Mouse (Mus musculus) lung, embryonic 16.5 days (tissue): ENCODE data around the gene Slpi. TPM values are rescaled to one million over a fixed set of nuclear protein-coding genes. Genes with fewer than 3 reads are reported as not detected.

Experiments used
- ATAC-seq: fragments of 200-750 bp; cut with Nextera tagmentation; 2 replicates; pipeline ENCODE4 v1.8.0; 2017; ENCODE audit warnings: low read depth, mild to moderate bottlenecking, moderate library complexity
- H3K27ac ChIP-seq: fragments of 300-500 bp; sonication (generic); 2 replicates; pipeline ENCODE4 v1.5.1; 2014; ENCODE audit warnings: mild to moderate bottlenecking, control low read depth, low read length
- H3K27me3 ChIP-seq: fragments of 300-500 bp; sonication (generic); 2 replicates; pipeline ENCODE4 v1.6.1; 2014; ENCODE audit warnings: low read depth, low read length, mixed read lengths; ENCODE audit not compliant: control insufficient read depth, insufficient read depth
- H3K36me3 ChIP-seq: fragments of 300-500 bp; sonication (generic); 2 replicates; pipeline ENCODE4 v1.6.1; 2014; ENCODE audit warnings: low read length; ENCODE audit not compliant: control insufficient read depth, insufficient read depth
- H3K4me1 ChIP-seq: fragments of 300-500 bp; sonication (generic); replicated peaks from 2 replicates; pipeline ENCODE4 v1.6.1; 2014; ENCODE audit warnings: low read length, mixed read lengths; ENCODE audit not compliant: control insufficient read depth, insufficient read depth
- H3K4me2 ChIP-seq: fragments of 300-500 bp; sonication (generic); 2 replicates; pipeline ENCODE4 v1.6.1; 2014; ENCODE audit warnings: low read depth, low read length, control low read depth
- H3K4me3 ChIP-seq: fragments of 300-500 bp; sonication (generic); 2 replicates; pipeline ENCODE4 v1.5.1; 2014; ENCODE audit warnings: mild to moderate bottlenecking, low read length, control low read depth
- H3K9ac ChIP-seq: fragments of 300-500 bp; sonication (generic); 2 replicates; pipeline ENCODE4 v1.6.1; 2014; ENCODE audit warnings: low read length, control low read depth
- H3K9me3 ChIP-seq: fragments of 300-500 bp; sonication (generic); 2 replicates; pipeline ENCODE4 v1.6.1; 2016; ENCODE audit warnings: low read length; ENCODE audit not compliant: control insufficient read depth
- WGBS: fragments of 180-500 bp; shearing (Covaris S2); extraction: QIAGEN DNeasy Blood & Tissue Kit; methylation state at CpG from one replicate; pipeline ENCODE4 v1.1.7; 2014; 5-methylcytosine and 5-hydroxymethylcytosine counted together
- polyA plus RNA-seq: library from polyadenylated mRNA; unstranded; fragments of >200 nt; fragmentation: Nextera tagmentation; extraction: Ambion mirVana; gene quantifications from 2 replicates; pipeline ENCODE4 v1.2.1, GENCODE M21; 2015

Gene Slpi
- polyA plus RNA-seq, 1 experiment from 2014 or later: 1.8 TPM

GRCm38 (mm10) chr2:164389499-164389898, 604 bp upstream of the Slpi start:
- peak overlapping the region; percentile 56 for H3K4me3 ChIP-seq
- H3K27me3 ChIP-seq: no peaks in the 10 kb centered on the region
- ATAC-seq: peak; percentile 47
- whole genome bisulfite sequencing: under 1% methylated on average over 30 of the region's 30 CpGs
- no peaks in the 10 kb centered on the region for H3K9me3 ChIP-seq
- peak overlapping the region; percentile 91 for H3K4me2 ChIP-seq
- no peaks in the 10 kb centered on the region for H3K36me3 ChIP-seq
- H3K9ac ChIP-seq: peak overlapping the region; percentile 69
- peaks cover 22% of the 10 kb centered on the region for H3K4me1 ChIP-seq
- H3K27ac ChIP-seq: peak overlapping the region; percentile 51

GRCm38 (mm10) chr2:164386953-164387352, 1.9 kb downstream of the Slpi start:
- peak overlapping the region; percentile 35; the same call in 1 of the 2 replicates for H3K4me2 ChIP-seq
- H3K27ac ChIP-seq: no peak overlapping the region
- H3K27me3 ChIP-seq: no peaks in the 10 kb centered on the region
- WGBS: 19% methylated on average over 8 of the region's 8 CpGs
- no peak overlapping the region for H3K9ac ChIP-seq
- no peak for ATAC-seq
- H3K4me1 ChIP-seq: peaks cover 24% of the 10 kb centered on the region
- no peak overlapping the region for H3K4me3 ChIP-seq
- no peaks in the 10 kb centered on the region for H3K36me3 ChIP-seq
- peaks cover under 1% of the 10 kb centered on the region; the same call in 1 of the 2 replicates for H3K9me3 ChIP-seq

- peaks cover 24% of the 10 kb centered on the region for H3K4me1 ChIP-seq
- peak; percentile 76 for ATAC-seq
- WGBS: 5% methylated on average over 18 of the region's 18 CpGs
- H3K4me2 ChIP-seq: peak overlapping the region; percentile 35
- no peaks in the 10 kb centered on the region for H3K36me3 ChIP-seq
- H3K27ac ChIP-seq: no peak overlapping the region
- H3K27me3 ChIP-seq: no peaks in the 10 kb centered on the region
- H3K9ac ChIP-seq: no peak overlapping the region
- no peak overlapping the region for H3K4me3 ChIP-seq
- peaks cover 3% of the 10 kb centered on the region; the same call in 1 of the 2 replicates for H3K9me3 ChIP-seq
Observed at GRCm38 (mm10) chr2:164385927-164386763, 2.8 kb downstream of the Slpi start.

- H3K9me3 ChIP-seq: peaks cover 3% of the 10 kb centered on the region; the same call in 1 of the 2 replicates
- WGBS: 41% methylated on average over 11 of the region's 11 CpGs
Observed at GRCm38 (mm10) chr2:164383656-164384399, 5.1 kb downstream of the Slpi start.

GRCm38 (mm10) chr2:164382971-164383370, 5.9 kb downstream of the Slpi start:
- H3K27ac ChIP-seq: no peak overlapping the region
- peaks cover 3% of the 10 kb centered on the region; the same call in 1 of the 2 replicates for H3K9me3 ChIP-seq
- WGBS: 71% methylated on average over 3 of the region's 3 CpGs

More at GRCm38 (mm10) chr2:164383656-164384399, 5.1 kb downstream of the Slpi start:
- H3K4me2 ChIP-seq: no peak overlapping the region
- H3K4me3 ChIP-seq: no peak overlapping the region
- H3K9ac ChIP-seq: no peak overlapping the region
- ATAC-seq: no peak
- no peaks in the 10 kb centered on the region for H3K36me3 ChIP-seq
- H3K27ac ChIP-seq: no peak overlapping the region
- H3K4me1 ChIP-seq: peaks cover 17% of the 10 kb centered on the region
- no peaks in the 10 kb centered on the region for H3K27me3 ChIP-seq

GRCm38 (mm10) chr2:164381726-164382125, 7.2 kb downstream of the Slpi start:
- no peak for ATAC-seq
- H3K4me1 ChIP-seq: peaks cover 12% of the 10 kb centered on the region
- H3K9ac ChIP-seq: no peak overlapping the region
- no peaks in the 10 kb centered on the region for H3K36me3 ChIP-seq
- peaks cover 3% of the 10 kb centered on the region; the same call in 1 of the 2 replicates for H3K9me3 ChIP-seq
- H3K4me3 ChIP-seq: no peak overlapping the region
- 75% methylated on average over 8 of the region's 8 CpGs for WGBS
- H3K27ac ChIP-seq: no peak overlapping the region
- no peaks in the 10 kb centered on the region for H3K27me3 ChIP-seq
- H3K4me2 ChIP-seq: no peak overlapping the region

More at GRCm38 (mm10) chr2:164382971-164383370, 5.9 kb downstream of the Slpi start:
- Histone ChIP-seq H3K27me3 (no peaks in the 10 kb centered on the region), H3K4me2 (no peak overlapping the region), H3K9ac (no peak overlapping the region), H3K4me3 (no peak overlapping the region), H3K36me3 (no peaks in the 10 kb centered on the region), H3K4me1 (peaks cover 16% of the 10 kb centered on the region)
- no peak for ATAC-seq

GRCm38 (mm10) chr2:164377478-164378426, 11.1 kb downstream of the Slpi start:
- 85% methylated on average over 15 of the region's 15 CpGs for WGBS
- H3K27me3 ChIP-seq: no peaks in the 10 kb centered on the region
- no peak overlapping the region for H3K4me2 ChIP-seq
- no peaks in the 10 kb centered on the region for H3K4me1 ChIP-seq
- H3K36me3 ChIP-seq: no peaks in the 10 kb centered on the region
- no peak overlapping the region for H3K4me3 ChIP-seq
- no peak for ATAC-seq
- no peak overlapping the region for H3K9ac ChIP-seq
- no peak overlapping the region for H3K27ac ChIP-seq
- peaks cover 3% of the 10 kb centered on the region; the same call in 1 of the 2 replicates for H3K9me3 ChIP-seq

- Histone ChIP-seq H3K4me3 (no peak overlapping the region), H3K36me3 (no peaks in the 10 kb centered on the region), H3K27me3 (no peaks in the 10 kb centered on the region), H3K27ac (no peak overlapping the region), H3K9me3 (no peaks in the 10 kb centered on the region), H3K4me1 (no peaks in the 10 kb centered on the region), H3K4me2 (no peak overlapping the region), H3K9ac (no peak overlapping the region)
- WGBS: 29% methylated on average over 4 of the region's 4 CpGs
- ATAC-seq: no peak
Observed at GRCm38 (mm10) chr2:164373187-164373586, 15.7 kb downstream of the Slpi start.
